Mouse (Mus musculus): ENCODE results near the gene Gm20481. TPM values are rescaled to one million over a fixed set of nuclear protein-coding genes. Genes with fewer than 3 reads are reported as not detected.
"Not testable (repeated sequence)": the region's sequence is repeated elsewhere in the genome, so short reads cannot be mapped to it uniquely, and the experiment has no call there.

Gm20481 gene
- polyA plus RNA-seq, 1 experiment from 2014 or later: not detected

GRCm38 (mm10) chr17:34978239-34978638 is 8.5 kb downstream of the Gm20481 start:
- Histone ChIP-seq H3K27ac (no peak overlapping the region), H3K36me3 (ENCODE audit: inconsistent target) (no peaks in the 10 kb centered on the region), H3K4me3 (ENCODE audit: inconsistent target) (no peak overlapping the region), H3K79me2 (ENCODE audit: inconsistent target) (peaks cover 12% of the 10 kb centered on the region)
- WGBS (ENCODE audit: missing documents): 93% methylated on average over 26 of the region's 27 CpGs

- 92% methylated on average over 4 of the region's 4 CpGs for WGBS (ENCODE audit: missing documents)
- Histone ChIP-seq H3K27ac (no peak overlapping the region), H3K4me3 (ENCODE audit: inconsistent target) (no peak overlapping the region)
Observed at GRCm38 (mm10) chr17:34979631-34980030, 9.9 kb downstream of the Gm20481 start.

GRCm38 (mm10) chr17:34980655-34981054 is 10.9 kb downstream of the Gm20481 start:
- H3K27ac ChIP-seq: peak overlapping the region; percentile 67
- peak overlapping the region; percentile 84 for H3K4me3 ChIP-seq (ENCODE audit: inconsistent target)
- H3K79me2 ChIP-seq (ENCODE audit: inconsistent target): peaks cover 31% of the 10 kb centered on the region
- peaks cover 4% of the 10 kb centered on the region; the same call in 1 of the 2 replicates for H3K36me3 ChIP-seq (ENCODE audit: inconsistent target)
- 19% methylated on average over 2 of the region's 2 CpGs for WGBS (ENCODE audit: missing documents)

More at GRCm38 (mm10) chr17:34979631-34980030, 9.9 kb downstream of the Gm20481 start:
- H3K79me2 ChIP-seq (ENCODE audit: inconsistent target): peaks cover 26% of the 10 kb centered on the region
- H3K36me3 ChIP-seq (ENCODE audit: inconsistent target): no peaks in the 10 kb centered on the region

- peaks cover 11% of the 10 kb centered on the region; the same call in 1 of the 2 replicates for H3K36me3 ChIP-seq (ENCODE audit: inconsistent target)
- WGBS (ENCODE audit: missing documents): 1% methylated on average over 55 of the region's 58 CpGs
- peaks cover 31% of the 10 kb centered on the region for H3K79me2 ChIP-seq (ENCODE audit: inconsistent target)
- peak within 1 kb of the TSS; percentile 84 for H3K4me3 ChIP-seq (ENCODE audit: inconsistent target)
- peak within 1 kb of the TSS; percentile 68 for H3K27ac ChIP-seq
Observed at GRCm38 (mm10) chr17:34981690-34982180, 12.0 kb downstream of the Gm20481 start, which contains the start of gene Lsm2. Gene Lsm2, plus strand, starts transcription at chr17:34981862.

- peak overlapping the region; percentile 68 for H3K27ac ChIP-seq
- WGBS (ENCODE audit: missing documents): 1% methylated on average over 15 of the region's 15 CpGs
- peaks cover 31% of the 10 kb centered on the region for H3K79me2 ChIP-seq (ENCODE audit: inconsistent target)
- H3K36me3 ChIP-seq (ENCODE audit: inconsistent target): peaks cover 11% of the 10 kb centered on the region; the same call in 1 of the 2 replicates
- peak overlapping the region; percentile 84 for H3K4me3 ChIP-seq (ENCODE audit: inconsistent target)
Observed at GRCm38 (mm10) chr17:34982328-34982727, 12.6 kb downstream of the Gm20481 start.

GRCm38 (mm10) chr17:34984218-34984617 is 14.5 kb downstream of the Gm20481 start:
- H3K4me3 ChIP-seq (ENCODE audit: inconsistent target): no peak overlapping the region
- peaks cover 11% of the 10 kb centered on the region; the same call in 1 of the 2 replicates for H3K36me3 ChIP-seq (ENCODE audit: inconsistent target)
- H3K79me2 ChIP-seq (ENCODE audit: inconsistent target): peaks cover 31% of the 10 kb centered on the region
- H3K27ac ChIP-seq: no peak overlapping the region
- WGBS (ENCODE audit: missing documents): 94% methylated on average over 2 of the region's 2 CpGs

- H3K27ac ChIP-seq: no peak overlapping the region
Observed at GRCm38 (mm10) chr17:34994751-34995150, 25.0 kb downstream of the Gm20481 start.

GRCm38 (mm10) chr17:34995192-34995591 is 25.5 kb downstream of the Gm20481 start:
- H3K4me3 ChIP-seq (ENCODE audit: inconsistent target); H3K36me3 ChIP-seq (ENCODE audit: inconsistent target); H3K27ac ChIP-seq: not testable (repeated sequence)
- H3K79me2 ChIP-seq (ENCODE audit: inconsistent target): peaks cover 37% of the 10 kb centered on the region
- 77% methylated on average over 4 of the region's 4 CpGs for WGBS (ENCODE audit: missing documents)

More at GRCm38 (mm10) chr17:34994751-34995150, 25.0 kb downstream of the Gm20481 start:
- H3K36me3 ChIP-seq (ENCODE audit: inconsistent target): no peaks in the 10 kb centered on the region
- H3K4me3 ChIP-seq (ENCODE audit: inconsistent target): no peak overlapping the region
- peaks cover 34% of the 10 kb centered on the region for H3K79me2 ChIP-seq (ENCODE audit: inconsistent target)

- peaks cover 37% of the 10 kb centered on the region for H3K79me2 ChIP-seq (ENCODE audit: inconsistent target)
- not testable (repeated sequence) for H3K36me3 ChIP-seq (ENCODE audit: inconsistent target); H3K4me3 ChIP-seq (ENCODE audit: inconsistent target); H3K27ac ChIP-seq
- 69% methylated on average over 4 of the region's 4 CpGs for WGBS (ENCODE audit: missing documents)
Observed at GRCm38 (mm10) chr17:34995927-34996326, 26.2 kb downstream of the Gm20481 start.

- no peak overlapping the region for H3K4me3 ChIP-seq (ENCODE audit: inconsistent target)
- no peak overlapping the region for H3K27ac ChIP-seq
- no peaks in the 10 kb centered on the region for H3K36me3 ChIP-seq (ENCODE audit: inconsistent target)
- WGBS (ENCODE audit: missing documents): 86% methylated on average over 12 of the region's 14 CpGs
- peaks cover 37% of the 10 kb centered on the region for H3K79me2 ChIP-seq (ENCODE audit: inconsistent target)
Observed at GRCm38 (mm10) chr17:34996411-34997141, 26.9 kb downstream of the Gm20481 start.

- no peak overlapping the region for H3K27ac ChIP-seq
- H3K36me3 ChIP-seq (ENCODE audit: inconsistent target): no peaks in the 10 kb centered on the region
- H3K4me3 ChIP-seq (ENCODE audit: inconsistent target): no peak overlapping the region
- WGBS (ENCODE audit: missing documents): 81% methylated on average over 3 of the region's 5 CpGs
- H3K79me2 ChIP-seq (ENCODE audit: inconsistent target): peaks cover 37% of the 10 kb centered on the region
Observed at GRCm38 (mm10) chr17:34997142-34997483, 27.4 kb downstream of the Gm20481 start.

- peak overlapping the region; percentile 94 for H3K27ac ChIP-seq
- WGBS (ENCODE audit: missing documents): 58% methylated on average over 15 of the region's 15 CpGs
Observed at GRCm38 (mm10) chr17:34998526-34999430, 29.1 kb downstream of the Gm20481 start.

GRCm38 (mm10) chr17:34999871-35000716 is 30.4 kb downstream of the Gm20481 start:
- Histone ChIP-seq H3K4me3 (ENCODE audit: inconsistent target) (peak overlapping the region; percentile 72), H3K27ac (peak overlapping the region; percentile 94), H3K79me2 (ENCODE audit: inconsistent target) (peaks cover 67% of the 10 kb centered on the region)
- not testable (repeated sequence) for H3K36me3 ChIP-seq (ENCODE audit: inconsistent target)
- 0% methylated on average over 26 of the region's 32 CpGs for WGBS (ENCODE audit: missing documents)

More at GRCm38 (mm10) chr17:34998526-34999430, 29.1 kb downstream of the Gm20481 start:
- H3K4me3 ChIP-seq (ENCODE audit: inconsistent target): peak overlapping the region; percentile 72
- no peaks in the 10 kb centered on the region for H3K36me3 ChIP-seq (ENCODE audit: inconsistent target)
- peaks cover 54% of the 10 kb centered on the region for H3K79me2 ChIP-seq (ENCODE audit: inconsistent target)
